Mouse (Mus musculus) kidney, adult 2 months (tissue): ENCODE measurements around the gene Rbfox3. TPM values are rescaled to one million over a fixed set of nuclear protein-coding genes. Genes with fewer than 3 reads are reported as not detected.

ENCODE experiments used
- DNase-seq: peaks from one replicate; pipeline ENCODE4 v3.0.0; 2021
- H3K27ac ChIP-seq: fragments of 200-500 bp; 2 replicates; pipeline ENCODE4 v1.5.1; 2012; ENCODE audit warnings: low read depth, low read length, control low read depth, inconsistent platforms; ENCODE audit not compliant: insufficient read depth
- H3K27me3 ChIP-seq: fragments of 200-500 bp; replicated peaks from 2 replicates; pipeline ENCODE4 v1.6.1; 2012; ENCODE audit warnings: mild to moderate bottlenecking, moderate library complexity, low read length, inconsistent platforms; ENCODE audit not compliant: control insufficient read depth, insufficient read depth
- H3K36me3 ChIP-seq: fragments of 200-500 bp; 2 replicates; pipeline ENCODE4 v1.6.1; 2012; ENCODE audit warnings: mild to moderate bottlenecking, moderate library complexity, low read length, inconsistent platforms; ENCODE audit not compliant: control insufficient read depth, insufficient read depth
- H3K4me1 ChIP-seq: fragments of 200-500 bp; 2 replicates; pipeline ENCODE4 v1.6.1; 2011; ENCODE audit warnings: low read length; ENCODE audit not compliant: control insufficient read depth, insufficient read depth
- H3K4me3 ChIP-seq: fragments of 200-500 bp; 2 replicates; pipeline ENCODE4 v1.5.1; 2011; ENCODE audit warnings: mild to moderate bottlenecking, low read depth, low read length, control low read depth; ENCODE audit not compliant: insufficient read depth
- CTCF ChIP-seq: fragments of 200-500 bp; conservative IDR thresholded peaks from 2 replicates; pipeline ENCODE4 v1.5.1; 2011; ENCODE audit warnings: low read depth, mild to moderate bottlenecking, control low read depth, low read length, moderate library complexity, mixed read lengths; ENCODE audit not compliant: insufficient read depth, insufficient read length
- POLR2A ChIP-seq: fragments of 200-500 bp; IDR thresholded peaks from one replicate; pipeline ENCODE4 v1.6.1; 2011; ENCODE audit warnings: low read depth, low read length, control low read depth
- WGBS: fragments of 180-500 bp; shearing (Covaris S2); methylation state at CpG from one replicate; pipeline ENCODE4 v1.1.7; 2018; 5-methylcytosine and 5-hydroxymethylcytosine counted together
- polyA plus RNA-seq: library from polyadenylated mRNA; depleted of rRNA; stranded (reverse); fragments of >200 nt; gene quantifications from 2 replicates; pipeline ENCODE4 v1.2.3, GENCODE M21; 2012

The Rbfox3 gene
- polyA plus RNA-seq, 1 experiment = 0.27 TPM

GRCm38 (mm10) chr11:118710035-118710434 is 201.4 kb downstream of the Rbfox3 start:
- H3K36me3 ChIP-seq = no peaks in the 10 kb centered on the region
- no peak overlapping the region for H3K4me3 ChIP-seq
- TF ChIP-seq CTCF = no peak
- no peak for TF ChIP-seq POLR2A
- WGBS = 41% methylated on average over 5 of the region's 5 CpGs
- no peak overlapping the region for H3K27ac ChIP-seq
- no peak for DNase-seq
- H3K27me3 ChIP-seq = no peaks in the 10 kb centered on the region
- no peaks in the 10 kb centered on the region for H3K4me1 ChIP-seq

DNA sequence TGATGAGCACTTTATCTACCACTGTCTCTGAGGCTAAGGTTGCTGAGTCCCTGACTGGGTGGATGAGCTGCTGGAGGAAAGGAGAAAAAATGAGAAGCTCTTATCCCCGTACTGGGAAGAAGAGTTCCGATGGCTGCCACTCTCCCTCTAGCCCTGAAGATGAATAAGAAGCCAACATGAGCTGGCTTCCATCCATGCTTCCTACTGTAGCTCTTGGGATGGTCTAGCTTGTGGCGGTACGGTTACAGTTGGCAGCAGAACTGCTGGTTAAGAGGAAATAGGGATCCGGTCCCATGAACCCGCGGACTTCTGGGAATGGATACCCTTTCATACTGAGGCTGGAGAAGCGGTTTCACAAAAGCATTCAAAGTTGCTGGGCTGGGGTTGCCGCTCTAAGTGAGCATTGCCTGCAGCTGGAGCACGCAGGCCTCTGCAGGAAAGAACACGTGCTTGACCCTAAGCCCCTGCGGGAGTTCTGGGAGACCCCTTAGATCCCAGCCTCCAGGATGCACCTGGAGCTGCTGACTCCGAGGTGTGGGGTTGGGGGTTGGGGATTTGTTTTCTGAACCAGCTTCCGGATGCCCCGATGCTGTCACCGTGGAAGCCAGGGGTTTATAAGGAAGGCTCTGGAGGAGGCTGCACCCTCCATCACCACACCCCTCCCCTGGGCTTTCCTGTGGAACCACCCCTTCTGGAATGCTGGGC is 215.0 kb downstream of the Rbfox3 start:
- H3K27ac ChIP-seq = no peak overlapping the region
- no peaks in the 10 kb centered on the region for H3K27me3 ChIP-seq
- no peak for DNase-seq
- whole genome bisulfite sequencing = 52% methylated on average over 16 of the region's 16 CpGs
- no peaks in the 10 kb centered on the region for H3K36me3 ChIP-seq
- H3K4me3 ChIP-seq = no peak overlapping the region
- H3K4me1 ChIP-seq = no peaks in the 10 kb centered on the region
- no peak for TF ChIP-seq POLR2A
- no peak for TF ChIP-seq CTCF

GRCm38 (mm10) chr11:118693276-118693675 is 218.1 kb downstream of the Rbfox3 start:
- Histone ChIP-seq H3K4me3 (no peak overlapping the region), H3K36me3 (no peaks in the 10 kb centered on the region), H3K4me1 (no peaks in the 10 kb centered on the region), H3K27me3 (no peaks in the 10 kb centered on the region), H3K27ac (no peak overlapping the region)
- TF ChIP-seq CTCF = no peak
- no peak for TF ChIP-seq POLR2A
- no peak for DNase-seq
- 78% methylated on average over 7 of the region's 7 CpGs for WGBS

- 86% methylated on average over 8 of the region's 8 CpGs for WGBS
- Histone ChIP-seq H3K36me3 (no peaks in the 10 kb centered on the region), H3K27me3 (no peaks in the 10 kb centered on the region), H3K27ac (no peak overlapping the region), H3K4me3 (no peak overlapping the region), H3K4me1 (no peaks in the 10 kb centered on the region)
- DNase-seq = no peak
- TF ChIP-seq POLR2A (no peak), CTCF (no peak)
These were observed 221.1 kb downstream of the Rbfox3 start for GRCm38 (mm10) chr11:118690262-118690661.

- WGBS = 3% methylated on average over 16 of the region's 16 CpGs
- no peaks in the 10 kb centered on the region for H3K4me1 ChIP-seq
- TF ChIP-seq CTCF (no peak), POLR2A (no peak)
- H3K4me3 ChIP-seq = no peak overlapping the region
- no peaks in the 10 kb centered on the region for H3K27me3 ChIP-seq
- no peak for DNase-seq
- H3K36me3 ChIP-seq = no peaks in the 10 kb centered on the region
- no peak overlapping the region for H3K27ac ChIP-seq
These were observed 226.0 kb downstream of the Rbfox3 start for GRCm38 (mm10) chr11:118685397-118685796.

DNA sequence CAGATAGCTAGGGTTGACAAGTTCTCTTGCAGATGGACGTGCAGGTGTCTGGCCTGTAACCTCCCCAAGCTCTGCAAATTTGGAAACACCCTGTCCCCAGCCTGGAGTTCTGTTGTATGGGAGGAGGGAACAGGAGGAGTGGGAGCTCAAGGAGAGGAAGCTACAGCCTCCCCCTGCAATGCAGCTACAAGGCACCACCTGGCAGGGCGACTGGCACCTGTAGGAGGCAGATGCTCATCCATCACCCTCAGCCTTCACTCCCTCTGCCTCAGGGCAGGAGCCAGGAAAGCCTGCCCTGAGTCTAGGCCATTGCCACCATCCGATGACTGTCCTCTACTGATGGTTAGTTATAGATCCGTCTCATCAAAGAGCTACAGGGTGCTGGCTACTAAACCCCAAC is 226.7 kb downstream of the Rbfox3 start:
- DNase-seq = no peak
- no peak for TF ChIP-seq POLR2A
- no peak for TF ChIP-seq CTCF
- 81% methylated on average over 4 of the region's 4 CpGs for WGBS
- Histone ChIP-seq H3K27me3 (no peaks in the 10 kb centered on the region), H3K4me3 (no peak overlapping the region), H3K36me3 (no peaks in the 10 kb centered on the region), H3K4me1 (no peaks in the 10 kb centered on the region), H3K27ac (no peak overlapping the region)

DNA sequence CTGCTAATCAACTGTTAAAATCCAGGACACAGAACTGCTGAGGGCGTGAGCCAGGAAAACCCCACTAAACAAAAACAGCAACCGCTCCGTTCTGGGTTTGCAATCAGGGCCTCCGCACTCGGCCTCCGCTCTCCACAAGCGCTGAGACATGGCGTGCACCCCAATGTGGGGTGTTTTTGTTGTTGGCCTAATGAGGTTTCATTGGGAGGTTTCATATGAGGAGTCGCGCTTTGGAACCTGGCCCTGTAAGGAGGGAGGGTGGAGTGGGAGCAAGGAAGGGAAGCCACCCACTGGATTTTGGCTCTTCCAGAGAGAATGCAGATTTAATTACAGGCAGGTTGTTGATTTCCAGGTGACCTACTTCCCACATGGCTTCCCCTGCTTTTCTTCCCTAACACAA is 230.7 kb downstream of the Rbfox3 start:
- no peak for TF ChIP-seq CTCF
- TF ChIP-seq POLR2A = no peak
- Histone ChIP-seq H3K27me3 (no peaks in the 10 kb centered on the region), H3K4me3 (no peak overlapping the region), H3K4me1 (no peaks in the 10 kb centered on the region), H3K27ac (no peak overlapping the region), H3K36me3 (no peaks in the 10 kb centered on the region)
- 75% methylated on average over 10 of the region's 10 CpGs for WGBS
- DNase-seq = no peak
